Mouse (Mus musculus) neural tube, embryonic 13.5 days (tissue): ENCODE results near the gene Cyct. TPM values are rescaled to one million over a fixed set of nuclear protein-coding genes. Genes with fewer than 3 reads are reported as not detected.

Source experiments
- ATAC-seq: fragments of 200-750 bp; cut with Nextera tagmentation; 2 replicates; pipeline ENCODE4 v1.8.0; 2017; ENCODE audit warnings: low read depth, mild to moderate bottlenecking, moderate TSS enrichment, moderate library complexity
- H3K27ac ChIP-seq: fragments of 300-500 bp; sonication (generic); replicated peaks from 2 replicates; pipeline ENCODE4 v1.5.1; 2015; ENCODE audit warnings: moderate library complexity, mild to moderate bottlenecking, inconsistent platforms
- H3K27me3 ChIP-seq: fragments of 300-500 bp; sonication (generic); 2 replicates; pipeline ENCODE4 v1.6.1; 2015; ENCODE audit warnings: mild to moderate bottlenecking, inconsistent platforms
- H3K36me3 ChIP-seq: fragments of 300-500 bp; sonication (generic); 2 replicates; pipeline ENCODE4 v1.6.1; 2015; ENCODE audit warnings: mild to moderate bottlenecking, inconsistent platforms
- H3K4me1 ChIP-seq: fragments of 300-500 bp; sonication (generic); replicated peaks from 2 replicates; pipeline ENCODE4 v1.6.1; 2015; ENCODE audit warnings: inconsistent platforms
- H3K4me2 ChIP-seq: fragments of 300-500 bp; sonication (generic); 2 replicates; pipeline ENCODE4 v1.6.1; 2015; ENCODE audit warnings: inconsistent platforms, mild to moderate bottlenecking, moderate library complexity
- H3K4me3 ChIP-seq: fragments of 300-500 bp; sonication (generic); 2 replicates; pipeline ENCODE4 v1.5.1; 2015; ENCODE audit warnings: mild to moderate bottlenecking, inconsistent platforms
- H3K9ac ChIP-seq: fragments of 300-500 bp; sonication (generic); 2 replicates; pipeline ENCODE4 v1.6.1; 2015; ENCODE audit warnings: moderate library complexity, mild to moderate bottlenecking, inconsistent platforms
- H3K9me3 ChIP-seq: fragments of 300-500 bp; sonication (generic); 2 replicates; pipeline ENCODE4 v1.6.1; 2016; ENCODE audit warnings: inconsistent platforms
- WGBS: fragments of 180-500 bp; shearing (Covaris S2); methylation state at CpG from one replicate; pipeline ENCODE4 v1.1.7; 2015; 5-methylcytosine and 5-hydroxymethylcytosine counted together
- microRNA-seq: library from miRNA; unstranded; fragments of <30 nt; microRNA quantifications from one replicate; pipeline ENCODE4, GENCODE M21; 2016
- polyA plus RNA-seq: library from polyadenylated mRNA; unstranded; fragments of >200 nt; fragmentation: Nextera tagmentation; extraction: Ambion mirVana; gene quantifications from 2 replicates; pipeline ENCODE4 v1.2.1, GENCODE M21; 2015

Cyct gene
- polyA plus RNA-seq, 1 experiment from 2014 or later, result not detected

- Histone ChIP-seq H3K27ac (no peak overlapping the region), H3K4me1 (no peaks in the 10 kb centered on the region), H3K4me3 (no peak overlapping the region), H3K27me3 (no peaks in the 10 kb centered on the region), H3K36me3 (no peaks in the 10 kb centered on the region), H3K9me3 (no peaks in the 10 kb centered on the region), H3K9ac (no peak overlapping the region), H3K4me2 (no peak overlapping the region)
- no peak for ATAC-seq
- WGBS, result 89% methylated on average over 5 of the region's 5 CpGs
These were observed 30.2 kb downstream of the Cyct start for GRCm38 (mm10) chr2:76330081-76330480.

DNA sequence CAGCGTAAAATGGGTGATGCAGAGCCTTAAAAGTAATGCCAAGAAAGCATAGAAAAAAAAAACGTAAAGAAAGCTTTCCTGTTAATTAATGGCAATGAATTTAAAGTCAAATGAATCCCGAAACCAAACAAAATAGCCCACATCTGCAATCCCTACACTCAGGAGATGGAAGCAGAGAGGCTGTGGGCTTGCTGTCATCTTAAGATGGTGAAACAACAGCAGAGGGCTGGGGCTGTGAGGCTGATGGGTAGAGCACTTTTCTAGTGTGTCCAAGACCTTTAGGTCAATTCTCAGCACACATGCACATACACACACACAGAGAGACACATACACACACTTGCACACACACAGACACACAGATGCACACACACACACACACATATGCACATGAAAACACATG is 34.1 kb downstream of the Cyct start:
- Histone ChIP-seq H3K9ac (no peak overlapping the region), H3K27ac (no peak overlapping the region), H3K27me3 (no peaks in the 10 kb centered on the region), H3K4me3 (no peak overlapping the region), H3K4me2 (no peak overlapping the region), H3K36me3 (no peaks in the 10 kb centered on the region), H3K9me3 (no peaks in the 10 kb centered on the region), H3K4me1 (no peaks in the 10 kb centered on the region)
- WGBS, result 83% methylated on average over 3 of the region's 3 CpGs
- ATAC-seq, result no peak

DNA sequence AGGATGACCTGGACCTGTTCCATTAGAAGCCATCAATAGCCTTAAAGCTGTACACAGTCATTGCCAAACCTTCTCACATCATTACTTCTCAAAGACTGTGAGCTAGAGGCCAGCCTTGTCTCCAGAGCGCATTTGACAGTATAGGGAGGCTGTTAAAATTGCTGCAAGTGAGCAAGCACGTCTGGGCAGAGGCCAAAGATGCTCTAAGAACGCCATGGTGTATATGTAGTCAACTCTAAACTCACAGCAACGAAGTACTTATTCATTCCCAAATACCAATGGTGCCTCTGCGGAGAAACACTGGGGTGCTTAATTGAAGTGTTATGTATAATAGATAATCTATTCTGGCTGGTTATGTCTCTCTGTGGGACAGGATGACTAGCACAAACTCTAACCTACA is 35.8 kb downstream of the Cyct start:
- Histone ChIP-seq H3K4me3 (no peak overlapping the region), H3K27ac (no peak overlapping the region), H3K9ac (no peak overlapping the region), H3K27me3 (no peaks in the 10 kb centered on the region), H3K4me2 (no peak overlapping the region), H3K9me3 (no peaks in the 10 kb centered on the region), H3K36me3 (no peaks in the 10 kb centered on the region), H3K4me1 (no peaks in the 10 kb centered on the region)
- ATAC-seq, result no peak
- 81% methylated on average over 5 of the region's 5 CpGs for WGBS

GRCm38 (mm10) chr2:76323185-76323875 is 36.9 kb downstream of the Cyct start:
- Histone ChIP-seq H3K36me3 (no peaks in the 10 kb centered on the region), H3K27ac (no peak overlapping the region), H3K4me2 (no peak overlapping the region), H3K9me3 (no peaks in the 10 kb centered on the region), H3K4me3 (no peak overlapping the region), H3K9ac (no peak overlapping the region), H3K27me3 (no peaks in the 10 kb centered on the region), H3K4me1 (no peaks in the 10 kb centered on the region)
- WGBS, result 88% methylated on average over 21 of the region's 21 CpGs
- no peak for ATAC-seq

DNA sequence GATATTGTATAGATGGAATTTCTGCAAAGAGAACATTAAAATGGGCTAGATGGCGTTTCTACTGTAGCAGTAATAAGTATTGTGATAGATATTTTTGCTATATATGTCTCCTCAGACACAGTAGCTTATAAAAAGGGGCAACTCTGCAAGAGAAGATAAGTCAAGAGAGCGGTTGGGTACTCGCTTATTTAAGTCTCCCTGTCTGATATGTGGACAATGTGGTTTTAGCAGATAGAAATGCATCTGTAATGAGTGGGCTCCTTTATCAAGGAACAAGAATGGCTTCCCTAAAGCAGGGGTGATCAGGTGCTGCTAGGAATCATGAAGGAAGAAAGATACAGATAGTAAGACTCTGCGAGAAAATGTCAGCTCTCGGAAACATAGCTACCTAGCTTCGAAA is 39.9 kb downstream of the Cyct start:
- no peaks in the 10 kb centered on the region for H3K4me1 ChIP-seq

GRCm38 (mm10) chr2:76319231-76319630 is 41.0 kb downstream of the Cyct start:
- Histone ChIP-seq H3K27me3 (no peaks in the 10 kb centered on the region), H3K36me3 (no peaks in the 10 kb centered on the region), H3K4me1 (no peaks in the 10 kb centered on the region), H3K9me3 (no peaks in the 10 kb centered on the region), H3K4me3 (no peak overlapping the region), H3K4me2 (no peak overlapping the region), H3K27ac (no peak overlapping the region), H3K9ac (no peak overlapping the region)
- WGBS, result 87% methylated on average over 6 of the region's 6 CpGs
- no peak for ATAC-seq

More for the DNA sequence above, 39.9 kb downstream of the Cyct start:
- WGBS, result 91% methylated on average over 6 of the region's 6 CpGs
- Histone ChIP-seq H3K27ac (no peak overlapping the region), H3K4me2 (no peak overlapping the region), H3K36me3 (no peaks in the 10 kb centered on the region), H3K4me3 (no peak overlapping the region), H3K27me3 (no peaks in the 10 kb centered on the region), H3K9ac (no peak overlapping the region), H3K9me3 (no peaks in the 10 kb centered on the region)
- ATAC-seq, result no peak

Small RNAs within 50 kb of the gene (microRNA-seq; reads per million reads assigned to microRNA genes)
- gene Gm44337, result not detected

Other genes with a start within 250 kb of the Cyct start
- gene Pde11a, start 21.7 kb downstream of the Cyct start, polyA plus RNA-seq, result 1.8 and 2.5 TPM in 2 replicates
- 20.3 and 21.7 TPM in 2 replicates for gene Rbm45, start 9.5 kb upstream of the Cyct start, polyA plus RNA-seq
- gene Osbpl6, start 46.1 kb upstream of the Cyct start, polyA plus RNA-seq, result 27.2 and 27.7 TPM in 2 replicates